Mouse (Mus musculus): ENCODE measurements at regions not wholly inside any gene's neighbourhood (a gene's known extent, or its start where the extent isn't known, plus 50 kb on each side); places are given as distances from the start of the nearest gene placed in this dataset.

GRCm38 (mm10) chr14:17347286-17347685 lies 312.8 kb upstream of the Thrb start:
- no peak for DNase-seq

- no peak for DNase-seq
Observed at GRCm38 (mm10) chr14:17352324-17353037, 307.6 kb upstream of the Thrb start.

- DNase-seq = no peak
Observed at GRCm38 (mm10) chr14:17361910-17362309, 298.2 kb upstream of the Thrb start.

DNA sequence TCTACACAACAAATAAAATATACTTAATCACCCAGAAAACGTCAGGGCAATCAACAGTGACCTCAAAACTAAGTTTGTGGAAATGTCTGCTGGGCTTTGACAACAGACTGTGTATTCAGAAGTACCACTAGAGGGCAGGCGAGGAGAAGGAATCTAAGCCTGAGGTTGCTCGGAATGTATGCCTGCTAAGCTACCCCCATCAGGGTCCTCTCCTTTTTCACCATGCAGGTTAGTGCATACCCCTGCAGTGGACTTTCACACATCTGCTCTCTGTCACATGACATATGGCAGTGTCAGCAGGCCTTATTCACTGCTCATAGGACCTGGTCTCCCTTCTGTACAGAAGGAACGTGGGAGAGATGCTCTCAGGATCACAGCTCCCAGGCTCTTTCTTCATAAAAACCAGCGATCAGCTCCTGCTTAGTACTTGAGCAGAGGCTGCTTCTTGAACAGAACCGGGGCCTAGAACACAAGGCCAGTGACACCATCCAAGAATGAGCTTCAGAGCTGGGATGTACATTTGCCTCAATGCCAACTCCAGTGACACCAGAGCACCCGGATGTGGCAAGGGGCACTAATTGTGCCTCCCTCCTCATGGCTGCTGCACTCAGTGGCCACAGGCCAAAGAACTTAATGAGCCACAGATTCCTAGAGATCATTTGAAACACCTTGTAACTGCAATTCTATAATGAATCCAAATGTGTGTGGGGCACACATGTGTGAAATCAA lies 257.1 kb upstream of the Thrb start:
- peak; percentile 49 for DNase-seq

GRCm38 (mm10) chr14:17405551-17406336 lies 254.3 kb upstream of the Thrb start:
- DNase-seq = peak; percentile 67

- no peak for DNase-seq
Observed at GRCm38 (mm10) chr14:17406879-17407278, 253.2 kb upstream of the Thrb start.

DNA sequence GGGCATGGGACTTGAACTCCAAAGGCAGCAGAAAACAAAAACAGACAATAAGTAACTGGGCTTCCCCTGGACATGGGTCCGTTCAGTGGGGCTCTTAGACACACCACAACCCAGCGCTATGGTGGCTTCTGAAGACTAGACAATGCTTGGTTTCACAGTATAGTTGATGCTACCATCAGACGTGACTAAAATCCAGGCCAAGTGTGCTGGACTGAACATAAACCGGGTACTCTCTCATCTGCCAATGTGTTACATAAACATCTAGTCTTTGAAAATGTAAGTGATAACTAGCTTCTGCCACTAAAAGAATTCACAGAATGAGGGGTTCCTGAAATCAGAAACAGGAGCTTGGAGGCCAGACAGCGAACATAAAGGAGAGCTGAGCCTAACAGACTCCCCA lies 251.7 kb upstream of the Thrb start:
- no peak for DNase-seq

DNA sequence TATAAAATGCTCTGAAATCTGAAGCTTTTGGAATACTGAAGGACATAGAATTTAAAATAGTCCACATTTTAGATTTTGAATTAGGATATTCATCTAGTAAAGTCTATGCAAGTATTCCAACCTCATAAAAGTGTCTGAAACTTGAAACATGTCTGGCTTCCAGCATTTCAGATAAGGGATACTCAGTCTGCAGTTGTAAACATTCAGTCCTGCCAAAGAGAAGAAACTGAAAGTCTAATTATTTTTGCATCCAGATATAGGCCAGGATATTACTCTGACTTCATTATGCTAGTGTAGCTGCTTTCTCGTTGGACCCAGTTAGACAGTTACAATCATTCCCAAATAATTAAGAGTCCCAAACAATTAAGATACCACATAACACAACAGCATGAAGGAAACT lies 251.2 kb upstream of the Thrb start:
- no peak for DNase-seq

DNA sequence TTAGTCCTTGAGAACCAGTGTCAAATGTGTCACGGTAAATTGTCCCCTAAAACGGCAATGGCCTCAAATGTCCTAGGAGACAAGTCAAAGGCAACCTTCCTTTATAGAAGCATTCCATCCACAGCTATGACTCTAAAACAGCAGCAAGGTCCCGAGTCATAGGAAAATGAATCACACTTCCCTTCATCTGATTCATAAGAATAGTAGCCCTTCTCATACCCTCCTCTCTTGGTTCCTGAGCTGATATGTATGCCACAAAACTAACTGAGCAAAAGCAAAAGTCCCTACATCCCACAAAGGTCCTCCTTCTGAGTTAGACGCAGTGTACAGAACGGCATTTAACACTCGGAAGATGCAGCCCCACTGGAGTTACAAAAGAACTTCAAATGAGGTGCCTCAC lies 250.6 kb upstream of the Thrb start:
- no peak for DNase-seq

GRCm38 (mm10) chr14:17410752-17411151 lies 249.3 kb upstream of the Thrb start:
- no peak for DNase-seq

GRCm38 (mm10) chr14:17411299-17411698 lies 248.8 kb upstream of the Thrb start:
- no peak for DNase-seq

GRCm38 (mm10) chr14:17414246-17414888 lies 245.7 kb upstream of the Thrb start:
- no peak for DNase-seq

- DNase-seq = no peak
Observed at GRCm38 (mm10) chr14:17427751-17428150, 232.3 kb upstream of the Thrb start.

GRCm38 (mm10) chr14:17429157-17429556 lies 230.9 kb upstream of the Thrb start:
- no peak for DNase-seq

DNA sequence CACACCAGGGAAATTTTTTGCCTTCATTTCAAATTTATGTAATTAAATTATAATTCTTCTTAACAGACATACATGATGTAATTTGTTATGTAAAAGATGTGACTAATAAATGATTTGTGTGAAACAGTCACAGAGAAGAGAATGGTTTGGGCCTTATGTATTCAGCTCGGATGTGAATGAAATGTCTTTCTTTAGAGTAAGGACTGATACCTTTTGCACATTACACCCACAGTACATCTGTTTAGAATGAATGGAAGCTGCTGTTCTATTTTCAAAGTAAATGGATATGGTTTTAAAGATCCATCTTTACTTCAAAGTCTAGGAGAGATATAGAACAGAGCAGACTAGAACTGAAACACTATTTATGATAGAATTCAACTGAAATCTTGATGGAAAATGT lies 226.7 kb upstream of the Thrb start:
- DNase-seq = no peak

DNA sequence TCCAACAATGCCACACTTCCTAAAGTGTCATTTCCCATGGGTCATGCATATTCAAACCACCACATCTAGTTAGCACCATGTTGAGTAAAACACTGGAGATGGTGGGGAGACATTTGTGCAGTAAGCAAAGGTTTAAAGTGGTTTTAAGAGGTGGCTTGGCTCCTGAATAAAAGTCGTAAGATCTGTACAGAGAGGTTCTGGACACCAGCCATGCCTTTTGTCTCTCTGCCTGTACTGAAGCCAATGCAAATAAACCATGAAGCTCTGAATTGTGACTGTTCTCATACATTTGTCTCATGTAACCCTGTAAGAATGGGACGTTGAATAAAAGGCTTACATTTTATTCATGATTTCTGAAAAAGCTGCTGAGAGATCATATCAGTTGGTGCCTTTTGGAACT lies 202.1 kb upstream of the Thrb start:
- no peak for DNase-seq

GRCm38 (mm10) chr14:17478963-17479362 lies 181.1 kb upstream of the Thrb start:
- DNase-seq = no peak

- DNase-seq = no peak
Observed at GRCm38 (mm10) chr14:17484866-17485265, 175.2 kb upstream of the Thrb start.

- no peak for DNase-seq
Observed at GRCm38 (mm10) chr14:17513756-17514155, 146.3 kb upstream of the Thrb start.

DNA sequence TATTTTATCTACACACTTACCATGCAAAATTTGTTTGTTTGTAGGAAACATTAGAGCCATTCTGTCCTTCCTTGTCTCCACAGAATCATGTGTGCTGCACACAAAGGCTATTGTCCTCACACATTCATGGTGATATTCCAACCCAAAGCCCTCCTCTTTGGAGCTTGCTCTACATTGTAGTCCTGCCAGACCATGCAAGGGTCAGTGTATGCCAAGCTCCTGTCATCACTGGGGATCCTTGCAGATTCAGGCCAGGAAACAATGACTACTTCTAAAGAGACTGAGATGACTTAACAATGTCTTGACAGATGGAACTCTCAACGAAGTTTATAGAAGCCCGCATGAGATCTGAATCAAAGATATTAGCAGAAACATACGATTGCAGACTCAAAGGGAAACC lies 137.4 kb upstream of the Thrb start:
- DNase-seq = peak; percentile 10

GRCm38 (mm10) chr14:17523916-17524315 lies 136.1 kb upstream of the Thrb start:
- DNase-seq = no peak

DNA sequence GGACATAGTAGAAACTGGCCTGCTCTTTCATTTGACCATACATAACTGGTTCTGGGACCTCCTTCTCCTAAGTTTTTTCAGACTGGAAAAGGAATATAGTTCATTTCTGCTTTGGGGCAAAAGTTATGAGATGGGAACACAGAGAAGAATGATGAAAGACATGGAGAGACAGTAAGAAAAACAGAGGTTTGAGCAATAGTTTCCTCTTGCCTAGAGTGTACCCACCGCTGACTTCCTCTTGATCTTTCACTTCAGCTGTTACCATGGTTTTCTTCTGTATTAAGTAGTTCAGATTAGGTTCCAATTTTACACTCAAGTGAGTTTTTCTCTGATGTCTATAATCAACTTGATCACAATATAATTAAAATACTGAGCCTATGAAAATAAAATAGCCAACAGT lies 120.7 kb upstream of the Thrb start:
- no peak for DNase-seq

- DNase-seq = no peak
Observed at GRCm38 (mm10) chr14:17556458-17556857, 103.6 kb upstream of the Thrb start.

All from heart, postnatal 4 days (tissue).